Mouse (Mus musculus): Measurements from ENCODE around the gene Sh3bp1.

Sh3bp1 gene

GRCm38 (mm10) chr15:78899740-78900584 lies at the start of gene Sh3bp1:
TSS of gene Sh3bp1 (plus strand) at chr15:78899768.
- in situ Hi-C loops (cut with MboI, MseI) = no loop called here

- in situ Hi-C loops (cut with MboI, MseI) = no loop called here
These were observed 49.3 kb upstream of the Sh3bp1 start for GRCm38 (mm10) chr15:78850059-78850824.

DNA sequence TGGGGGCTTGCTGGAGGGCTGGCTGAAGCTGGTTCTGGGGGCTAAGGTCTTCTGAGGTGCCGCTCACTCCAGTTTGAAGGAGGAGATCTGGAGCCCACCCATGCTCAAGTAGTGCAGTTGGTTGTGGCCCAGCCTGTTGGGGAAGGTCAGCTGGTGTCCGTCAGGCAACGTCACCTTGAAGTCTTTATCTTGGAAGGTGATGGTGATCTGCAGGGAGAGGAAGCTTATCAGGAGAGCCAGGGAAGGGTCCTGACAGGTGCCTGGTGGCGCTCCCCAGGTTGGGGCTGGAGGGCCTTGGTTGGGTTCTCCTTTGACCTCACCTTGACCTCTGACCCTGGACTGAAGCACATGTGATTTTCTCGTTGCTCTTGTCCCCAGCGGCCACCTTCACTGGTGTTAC lies 48.6 kb upstream of the Sh3bp1 start:
- in situ Hi-C loops (cut with MboI, MseI) = no loop called here

GRCm38 (mm10) chr15:78851505-78852153 lies 47.9 kb upstream of the Sh3bp1 start:
- in situ Hi-C loops (cut with MboI, MseI) = no loop called here

- in situ Hi-C loops (cut with MboI, MseI) = no loop called here
These were observed 44.1 kb upstream of the Sh3bp1 start, which contains the start of gene Lgals2 for GRCm38 (mm10) chr15:78855303-78855965. TSS of gene Lgals2 (minus strand) at chr15:78855529.

- in situ Hi-C loops (cut with MboI, MseI) = no loop called here
These were observed 42.6 kb upstream of the Sh3bp1 start for GRCm38 (mm10) chr15:78857009-78857408.

DNA sequence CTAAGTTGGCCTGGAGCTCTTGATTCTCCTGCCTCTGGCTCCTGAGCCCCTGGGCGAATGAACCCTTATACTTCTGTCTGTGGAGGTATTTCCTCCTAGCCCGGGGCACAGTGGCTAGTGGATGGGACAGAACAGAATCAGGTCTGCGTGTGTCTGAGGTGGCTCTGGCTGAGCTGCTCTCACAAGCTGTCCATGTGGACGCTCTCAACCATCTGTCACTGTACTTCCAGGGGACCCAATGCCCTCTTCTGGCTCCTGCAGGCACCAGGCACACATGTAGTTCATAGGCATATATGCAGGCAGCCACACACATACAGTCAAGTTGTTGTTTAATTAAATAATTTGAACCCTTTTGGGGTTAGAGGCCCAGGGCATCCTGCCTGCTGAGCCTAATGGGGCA lies 40.3 kb upstream of the Sh3bp1 start:
- in situ Hi-C loops (cut with MboI, MseI) = no loop called here

- in situ Hi-C loops (cut with MboI, MseI) = no loop called here
These were observed 39.9 kb upstream of the Sh3bp1 start for GRCm38 (mm10) chr15:78859714-78860113.

GRCm38 (mm10) chr15:78862280-78862679 lies 37.3 kb upstream of the Sh3bp1 start:
- in situ Hi-C loops (cut with MboI, MseI) = no loop called here

- in situ Hi-C loops (cut with MboI, MseI) = no loop called here
These were observed 36.4 kb upstream of the Sh3bp1 start for GRCm38 (mm10) chr15:78863154-78863553.

DNA sequence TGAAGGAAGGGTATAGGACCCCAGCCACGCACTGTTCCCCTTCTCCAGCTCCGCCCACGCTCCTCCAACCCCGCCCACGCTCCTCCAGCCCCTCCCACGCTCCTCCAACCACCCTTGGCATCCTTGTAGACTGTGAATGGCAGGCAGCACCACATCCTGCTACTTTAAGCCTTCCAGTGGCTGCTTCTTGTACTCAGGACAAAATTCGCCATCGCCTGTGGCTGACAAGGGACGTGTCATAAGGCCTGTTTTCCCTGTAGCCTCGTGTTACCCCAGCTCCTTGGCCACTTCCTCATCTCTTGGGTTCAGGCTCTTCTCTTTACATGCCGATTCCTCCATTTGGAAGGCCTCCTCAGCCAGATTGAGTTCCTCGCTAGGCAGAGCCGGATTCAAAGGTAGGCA lies 35.7 kb upstream of the Sh3bp1 start:
- in situ Hi-C loops (cut with MboI, MseI) = no loop called here

GRCm38 (mm10) chr15:78868398-78868797 lies 31.2 kb upstream of the Sh3bp1 start:
- in situ Hi-C loops (cut with MboI, MseI) = no loop called here

DNA sequence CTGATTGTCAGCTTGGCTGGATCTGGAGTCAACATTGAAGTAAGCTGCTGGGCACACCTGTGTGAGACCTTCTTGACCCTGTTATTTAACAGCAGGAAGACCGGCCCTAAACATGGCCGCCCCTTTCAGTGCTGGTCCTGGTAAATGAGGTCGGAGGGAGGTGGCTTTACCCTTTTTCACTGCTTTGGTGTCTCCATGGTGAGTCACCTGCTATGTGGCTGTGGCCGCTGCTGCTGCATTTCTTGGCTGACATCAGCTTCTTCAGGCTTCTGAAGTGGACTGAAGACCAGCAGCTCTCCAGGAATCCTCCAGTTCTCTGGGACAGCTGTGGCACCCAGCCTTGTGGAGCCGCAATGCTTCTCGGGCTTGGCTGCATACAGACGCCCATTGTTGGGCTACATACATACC lies 30.7 kb upstream of the Sh3bp1 start:
- in situ Hi-C loops (cut with MboI, MseI) = no loop called here

DNA sequence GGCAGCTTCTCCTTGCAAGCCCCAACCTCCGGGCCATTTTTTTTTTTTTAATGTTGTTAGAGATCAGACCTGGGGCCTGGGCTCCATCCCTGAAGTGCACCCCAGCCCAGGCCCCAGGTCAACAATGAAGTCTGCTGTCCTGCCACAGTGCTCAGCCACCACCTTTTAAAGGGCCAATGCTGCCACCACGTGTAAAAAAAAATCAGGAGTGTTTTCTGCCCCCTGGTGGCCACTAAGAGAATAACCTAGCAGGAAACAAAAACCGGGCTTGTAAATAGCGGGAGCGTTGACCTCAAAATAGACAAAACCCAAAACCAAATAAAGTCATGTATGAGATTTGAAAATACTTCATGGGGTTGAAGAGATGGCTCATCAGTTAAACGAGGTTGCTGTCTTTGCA lies 29.8 kb upstream of the Sh3bp1 start:
- in situ Hi-C loops (cut with MboI, MseI) = no loop called here

GRCm38 (mm10) chr15:78872021-78872608 lies 27.5 kb upstream of the Sh3bp1 start:
- in situ Hi-C loops (cut with MboI, MseI) = no loop called here

GRCm38 (mm10) chr15:78873803-78874435 lies 25.6 kb upstream of the Sh3bp1 start:
- in situ Hi-C loops (cut with MboI, MseI) = no loop called here

- in situ Hi-C loops (cut with MboI, MseI) = no loop called here
These were observed 24.6 kb upstream of the Sh3bp1 start for GRCm38 (mm10) chr15:78874989-78875388.

DNA sequence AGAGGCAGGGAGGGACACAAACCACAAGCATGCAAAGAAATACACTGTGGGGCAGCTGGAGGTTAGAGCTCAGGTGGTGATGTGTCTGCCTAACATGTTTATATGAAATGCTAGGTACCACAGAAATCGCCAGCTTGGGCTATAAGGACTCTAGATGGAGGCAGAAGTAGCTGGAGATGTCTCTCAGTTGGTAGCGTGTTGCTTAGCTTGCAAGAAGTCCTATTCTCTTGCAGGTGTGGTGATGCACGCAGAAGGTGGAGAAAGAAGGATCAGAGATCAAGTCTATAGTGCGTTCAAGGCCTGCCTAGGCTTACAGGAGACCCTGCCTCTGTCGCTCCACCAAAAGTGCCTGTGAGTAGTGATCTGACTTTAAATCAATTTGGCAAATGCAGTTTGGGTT lies 24.0 kb upstream of the Sh3bp1 start:
- in situ Hi-C loops (cut with MboI, MseI) = no loop called here

DNA sequence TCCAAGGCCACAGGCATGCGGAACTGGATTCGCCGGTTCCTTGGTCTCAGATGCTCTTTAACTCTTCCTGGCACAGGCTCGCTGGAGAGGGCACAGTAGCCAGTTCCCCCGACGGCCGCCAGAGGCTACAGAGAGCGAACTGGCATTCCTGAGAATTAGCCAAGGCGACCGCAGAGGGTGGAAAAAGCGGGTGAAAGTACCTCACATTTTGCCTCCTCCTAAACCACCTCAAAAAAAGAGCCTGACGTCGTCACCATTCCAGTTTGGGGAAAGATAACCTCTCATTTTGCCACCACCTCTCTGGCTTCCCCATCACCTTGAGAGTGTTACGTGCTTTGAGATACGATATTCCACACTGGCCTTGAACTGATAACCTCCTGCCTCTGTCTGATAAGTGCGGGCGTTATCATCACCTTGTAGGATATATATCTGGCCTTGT lies 23.3 kb upstream of the Sh3bp1 start:
- in situ Hi-C loops (cut with MboI, MseI) = no loop called here

- in situ Hi-C loops (cut with MboI, MseI) = no loop called here
These were observed 22.4 kb upstream of the Sh3bp1 start, which contains the start of gene Gga1 for GRCm38 (mm10) chr15:78876991-78877809. TSS of gene Gga1 (plus strand) at chr15:78877190.
